Mouse (Mus musculus): Measurements from ENCODE around the gene Cyp2d26. TPM values are rescaled to one million over a fixed set of nuclear protein-coding genes. Genes with fewer than 3 reads are reported as not detected.
A peak's percentile ranks its signal among the peaks of the same experiment; 100 is the strongest.
"Not testable (repeated sequence)": the region's sequence is repeated elsewhere in the genome, so short reads cannot be mapped to it uniquely, and the experiment has no call there.

The Cyp2d26 gene
- total RNA-seq, 2 experiments from 2014 or later = not detected

DNA sequence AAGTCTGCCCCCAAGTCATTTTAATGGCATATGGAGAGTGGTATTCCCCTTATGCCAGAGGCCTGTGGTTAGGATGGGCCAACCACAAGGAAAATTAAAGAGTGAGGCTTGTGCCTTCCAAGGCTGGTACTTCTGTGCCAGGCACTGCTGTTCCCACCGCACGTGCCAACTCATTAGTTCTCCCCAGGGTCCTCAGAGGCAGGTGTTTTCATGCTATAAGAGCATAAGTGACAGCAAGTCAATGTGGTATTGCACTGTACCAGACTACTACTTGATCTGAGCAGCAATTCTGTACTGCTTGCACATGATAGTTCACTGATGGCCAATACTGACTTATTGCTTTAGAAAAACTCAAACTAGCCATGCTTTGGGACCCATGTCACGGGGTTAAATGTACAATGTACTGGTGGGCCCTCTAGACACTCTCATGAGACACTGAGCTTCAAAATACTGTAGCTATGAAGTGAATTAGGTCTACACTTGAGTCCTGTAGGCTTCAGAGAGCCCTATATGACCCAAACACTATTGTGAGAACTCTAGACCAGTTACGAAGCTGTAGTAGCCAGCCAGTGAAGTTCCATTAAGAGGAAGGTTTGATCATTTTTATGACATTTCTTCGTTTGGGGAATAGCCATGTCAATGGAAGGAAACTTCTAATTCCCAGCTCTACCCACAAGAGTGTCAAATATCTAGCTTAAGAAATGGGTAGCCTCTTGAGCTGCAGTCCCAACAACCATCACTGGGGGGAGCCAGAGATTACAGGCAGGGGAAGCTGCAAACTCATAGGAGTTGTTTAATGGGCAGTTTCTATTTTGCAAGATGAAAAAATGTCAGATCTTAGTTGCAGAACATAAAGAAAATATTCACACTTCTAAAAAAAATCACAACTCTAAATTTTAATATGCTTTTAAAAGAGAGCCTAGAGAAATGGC is 10.9 kb upstream of the Cyp2d26 start:
- intact Hi-C loops (cut with DNase I) = loop anchor here (1.0 to 10.0 kb wide), 5 partner anchors 232 to 710 kb away; partner anchors contain the start of genes Ttll1 and Wbp2nl

DNA sequence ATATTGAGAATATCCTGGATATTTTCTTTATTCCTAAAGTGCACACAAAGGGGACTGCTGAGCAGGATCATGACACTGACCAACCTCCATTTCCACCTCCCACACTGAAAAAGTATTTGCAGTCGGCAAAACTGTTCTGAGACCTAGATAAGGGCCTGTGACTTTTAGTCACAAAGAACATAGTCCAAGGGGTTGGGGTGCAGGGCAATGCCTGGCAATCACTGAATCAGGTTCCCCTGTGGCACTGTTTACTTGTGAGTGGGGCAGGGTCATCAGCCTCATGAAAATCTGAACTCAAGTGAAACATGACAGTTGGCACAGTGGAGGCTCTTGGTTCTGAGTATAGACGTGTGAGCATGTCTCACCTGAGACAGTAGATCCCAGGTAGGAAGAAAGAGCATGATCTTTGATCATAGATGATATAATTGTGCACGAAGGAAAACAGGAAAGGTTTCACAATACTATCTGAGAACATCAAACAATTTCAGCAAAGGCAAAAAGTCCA is 1.9 kb upstream of the Cyp2d26 start:
- no peak for TF ChIP-seq CTCF (IDR thresholded peaks at IDR 0.05)
- intact Hi-C loops (cut with DNase I) = no loop called here
- H3K27ac ChIP-seq = no peak overlapping the region
- no peak for DNase-seq (ENCODE audit: extremely low spot score in 1 of 2, low spot score in 2 of 2)
- H3K4me3 ChIP-seq = no peak overlapping the region

More for the DNA sequence above, 10.9 kb upstream of the Cyp2d26 start:
- Histone ChIP-seq H3K4me3 (no peak overlapping the region), H3K27ac (no peak overlapping the region)
- peak; percentile 83 to 90 for DNase-seq (ENCODE audit: extremely low spot score in 1 of 2, low spot score in 2 of 2)
- peak; percentile 98 for TF ChIP-seq CTCF (IDR thresholded peaks at IDR 0.05)

DNA sequence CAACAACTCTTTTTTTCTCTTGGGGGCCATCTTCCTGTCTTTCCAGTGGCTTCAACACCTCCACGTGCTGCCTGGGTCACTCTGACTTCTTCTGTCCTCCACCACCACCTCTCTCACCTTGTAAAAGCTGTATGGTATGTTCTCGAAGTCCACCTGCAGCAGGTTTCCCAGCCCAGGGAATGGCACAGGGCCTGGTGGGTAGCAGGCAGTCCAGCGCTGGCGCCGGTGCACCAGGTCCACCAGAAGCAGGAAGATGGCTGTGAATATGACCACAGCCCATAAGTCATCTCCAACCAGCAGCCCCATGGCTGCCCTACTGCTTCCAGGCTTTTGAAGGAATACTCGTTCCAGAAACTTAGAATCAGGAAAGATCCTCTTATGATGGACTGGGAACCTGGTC is 226 bp downstream of the Cyp2d26 start:
- intact Hi-C loops (cut with DNase I) = no loop called here
- no peak overlapping the region for H3K4me3 ChIP-seq
- H3K27ac ChIP-seq = no peak overlapping the region
- TF ChIP-seq CTCF (IDR thresholded peaks at IDR 0.05) = no peak
- DNase-seq (ENCODE audit: extremely low spot score in 1 of 2, low spot score in 2 of 2) = no peak

- H3K27ac ChIP-seq = no peak overlapping the region
- no peak for TF ChIP-seq CTCF (IDR thresholded peaks at IDR 0.05)
- intact Hi-C loops (cut with DNase I) = no loop called here
- DNase-seq (ENCODE audit: extremely low spot score in 1 of 2, low spot score in 2 of 2) = no peak
- H3K4me3 ChIP-seq = no peak overlapping the region
Observed at GRCm38 (mm10) chr15:82793454-82793853, 640 bp downstream of the Cyp2d26 start.

GRCm38 (mm10) chr15:82792566-82792965 is 1.5 kb downstream of the Cyp2d26 start:
- Histone ChIP-seq H3K4me3 (no peak overlapping the region), H3K27ac (no peak overlapping the region)
- intact Hi-C loops (cut with DNase I) = no loop called here
- TF ChIP-seq CTCF (IDR thresholded peaks at IDR 0.05) = no peak
- DNase-seq (ENCODE audit: extremely low spot score in 1 of 2, low spot score in 2 of 2) = no peak

DNA sequence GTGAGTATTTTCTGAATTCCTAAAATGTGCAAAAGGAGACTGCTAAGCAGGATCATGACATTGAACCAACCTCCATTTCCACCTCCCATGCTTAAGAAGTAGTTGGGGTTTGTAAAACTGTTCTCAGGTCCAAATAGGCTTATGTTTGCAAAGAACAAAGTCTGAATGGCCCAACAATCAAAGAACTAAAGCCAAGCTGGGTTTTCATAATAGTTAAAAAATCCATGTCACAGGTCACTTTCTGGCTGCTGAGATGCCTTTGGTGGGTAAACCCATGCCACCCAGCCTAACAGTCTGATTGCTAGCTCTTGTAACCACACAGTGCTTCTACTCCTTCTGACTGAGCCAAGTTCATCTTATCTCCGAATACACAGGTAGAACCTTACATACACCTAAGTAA is 9.5 kb downstream of the Cyp2d26 start:
- Histone ChIP-seq H3K27ac (no peak overlapping the region), H3K4me3 (no peak overlapping the region)
- TF ChIP-seq CTCF (IDR thresholded peaks at IDR 0.05) = no peak
- DNase-seq (ENCODE audit: extremely low spot score in 1 of 2, low spot score in 2 of 2) = no peak
- intact Hi-C loops (cut with DNase I) = loop anchor here (5.0 kb wide), 1 partner anchor 92 kb away; no protein-coding TSS in a partner anchor

DNA sequence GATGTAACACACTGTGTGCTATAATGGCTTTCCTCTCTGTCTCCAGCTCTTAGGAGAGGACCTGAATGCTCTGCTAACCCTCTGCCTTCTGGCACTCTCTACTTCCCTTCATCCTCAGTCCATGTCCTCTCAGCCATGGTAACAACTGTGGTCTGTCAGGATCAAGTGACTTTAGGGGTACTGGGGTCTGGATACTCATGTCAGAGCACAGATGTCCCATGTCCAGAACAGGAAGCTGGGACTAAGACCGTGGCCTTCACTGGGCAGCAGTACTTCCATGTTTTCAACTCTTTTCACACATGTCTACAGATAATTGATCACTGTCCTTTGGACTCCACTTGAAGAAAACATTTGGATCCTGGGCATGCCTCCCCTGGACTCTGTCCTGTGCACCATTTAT is 10.3 kb downstream of the Cyp2d26 start:
- no peak for TF ChIP-seq CTCF (IDR thresholded peaks at IDR 0.05)
- intact Hi-C loops (cut with DNase I) = loop anchor here (5.0 kb wide), 1 partner anchor 91 kb away; no protein-coding TSS in a partner anchor
- no peak overlapping the region for H3K27ac ChIP-seq
- no peak for DNase-seq (ENCODE audit: extremely low spot score in 1 of 2, low spot score in 2 of 2)
- H3K4me3 ChIP-seq = no peak overlapping the region

DNA sequence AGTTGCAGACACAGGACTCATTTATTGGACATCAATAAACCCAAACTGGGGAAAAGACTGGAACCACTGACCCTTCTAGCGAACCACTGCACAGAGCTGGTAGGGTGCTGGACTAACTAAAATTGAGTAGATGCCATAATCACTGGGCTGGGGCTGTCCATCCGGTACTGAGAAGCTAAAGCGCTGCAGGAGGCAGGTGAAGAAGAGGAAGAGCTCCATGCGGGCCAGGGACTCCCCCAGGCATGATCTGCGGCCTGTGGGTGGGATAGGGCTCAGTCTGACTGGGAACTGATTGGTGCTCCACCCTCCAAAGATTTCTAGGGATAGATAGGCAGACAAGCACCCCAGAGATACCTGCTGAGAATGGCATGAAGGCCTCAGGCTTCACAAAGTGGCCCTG is 16.2 kb downstream of the Cyp2d26 start:
- DNase-seq (ENCODE audit: extremely low spot score in 1 of 2, low spot score in 2 of 2); intact Hi-C loops (cut with DNase I); H3K4me3 ChIP-seq; H3K27ac ChIP-seq: not testable (repeated sequence)

- intact Hi-C loops (cut with DNase I) = no loop called here
- no peak overlapping the region for H3K27ac ChIP-seq
- no peak overlapping the region for H3K4me3 ChIP-seq
- no peak for DNase-seq (ENCODE audit: extremely low spot score in 1 of 2, low spot score in 2 of 2)
- no peak for TF ChIP-seq CTCF (IDR thresholded peaks at IDR 0.05)
Observed at GRCm38 (mm10) chr15:82765943-82766342, 28.2 kb downstream of the Cyp2d26 start.

- no peak overlapping the region for H3K27ac ChIP-seq
- intact Hi-C loops (cut with DNase I) = no loop called here
- no peak for DNase-seq (ENCODE audit: extremely low spot score in 1 of 2, low spot score in 2 of 2)
- no peak for TF ChIP-seq CTCF (IDR thresholded peaks at IDR 0.05)
- H3K4me3 ChIP-seq = no peak overlapping the region
Observed at GRCm38 (mm10) chr15:82764881-82765280, 29.2 kb downstream of the Cyp2d26 start.

DNA sequence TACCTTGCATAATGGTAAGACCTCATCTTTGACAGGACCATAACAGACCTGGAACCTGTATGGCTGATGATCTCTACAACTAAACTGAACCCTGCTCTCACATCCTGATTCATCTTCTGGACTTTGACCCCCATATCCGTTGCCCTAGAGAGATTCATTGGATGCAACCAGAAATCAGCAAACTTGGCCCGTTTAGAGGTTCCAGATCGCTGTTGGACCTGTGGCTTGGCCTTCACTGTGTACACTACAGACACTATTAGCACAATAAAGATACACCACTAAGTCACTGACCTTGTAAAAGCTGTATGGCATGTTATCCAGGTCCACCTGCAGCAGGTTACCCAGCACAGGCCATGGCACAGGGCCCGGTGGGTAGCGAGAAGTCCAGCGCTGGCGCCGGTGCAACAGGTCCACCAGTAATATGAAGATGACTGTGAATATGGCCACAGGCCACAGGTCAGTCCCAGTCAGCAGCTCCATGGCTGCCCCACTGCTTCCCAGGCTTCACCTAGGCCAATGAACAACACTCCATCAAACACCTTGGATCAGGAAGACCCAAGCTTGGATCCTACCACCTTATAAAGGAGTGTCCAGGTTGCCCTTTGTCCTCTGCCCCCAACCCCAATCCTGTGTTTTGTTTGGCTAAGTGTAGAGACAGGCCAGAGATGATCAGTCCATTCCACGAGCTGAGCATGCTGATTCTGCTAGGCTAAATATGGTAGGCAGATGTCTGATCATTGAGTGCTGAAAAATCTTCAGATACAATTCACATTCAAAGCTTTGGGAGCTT is 30.3 kb downstream of the Cyp2d26 start, which contains the start of gene Cyp2d40:
Gene Cyp2d40 (minus strand): TSS at position 553 of the 790 bp plus-strand sequence.
- DNase-seq (ENCODE audit: extremely low spot score in 1 of 2, low spot score in 2 of 2) = no peak
- no peak within 1 kb of the TSS for H3K27ac ChIP-seq
- intact Hi-C loops (cut with DNase I) = no loop called here
- TF ChIP-seq CTCF (IDR thresholded peaks at IDR 0.05) = no peak
- no peak within 1 kb of the TSS for H3K4me3 ChIP-seq

DNA sequence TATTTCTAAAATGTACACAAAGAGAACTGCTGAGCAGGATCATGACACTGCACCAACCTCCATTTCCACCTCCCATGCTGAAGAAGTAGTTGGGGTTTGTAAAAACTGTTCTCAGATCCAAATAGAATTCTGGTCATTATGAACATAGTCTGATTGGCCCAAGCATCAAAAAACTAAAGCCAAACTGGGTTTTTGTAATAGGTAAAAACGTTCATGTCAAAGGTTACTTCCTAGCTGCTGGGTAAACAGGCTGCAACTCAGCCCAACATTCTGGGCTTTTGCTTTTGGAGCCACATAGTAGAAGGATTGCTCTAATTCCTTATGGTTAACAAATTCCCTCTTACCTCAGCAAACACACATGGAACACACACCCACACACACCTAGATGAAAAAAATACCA is 46.0 kb downstream of the Cyp2d26 start:
- DNase-seq (ENCODE audit: extremely low spot score in 1 of 2, low spot score in 2 of 2) = no peak
- Histone ChIP-seq H3K27ac (no peak overlapping the region), H3K4me3 (no peak overlapping the region)
- no peak for TF ChIP-seq CTCF (IDR thresholded peaks at IDR 0.05)
- intact Hi-C loops (cut with DNase I) = no loop called here

All from left cerebral cortex, adult 2 months (tissue).